Mouse (Mus musculus) CH12.LX (cell line): ENCODE data around the gene Dido1. TPM values are rescaled to one million over a fixed set of nuclear protein-coding genes. Genes with fewer than 3 reads are reported as not detected.

Experiments
- DNase-seq: peaks from one replicate; pipeline ENCODE4 v3.0.0-alpha.2; 2013; ENCODE audit errors: extremely low read depth
- H3K27ac ChIP-seq: 2 replicates; pipeline ENCODE4 v1.5.1; 2012; ENCODE audit warnings: low read depth, mild to moderate bottlenecking, control low read depth, moderate library complexity; ENCODE audit not compliant: insufficient read depth
- H3K27me3 ChIP-seq: replicated peaks from 2 replicates; pipeline ENCODE3; 2012; ENCODE audit warnings: inconsistent platforms
- H3K36me3 ChIP-seq, 2 experiments: replicated peaks in 1 of 2; 2 replicates each; pipeline versions ENCODE3 to v1.6.1; 2012; ENCODE audit warnings: inconsistent platforms in 1 of 2, low read length in 1 of 2, mild to moderate bottlenecking in 1 of 2, mixed read lengths in 1 of 2, moderate library complexity in 1 of 2; ENCODE audit not compliant: control insufficient read depth in 1 of 2, insufficient read depth in 1 of 2
- H3K4me1 ChIP-seq, 2 experiments: 2 replicates each; pipeline ENCODE4 v1.6.1; 2012; ENCODE audit warnings: inconsistent platforms in 1 of 2, moderate library complexity in 1 of 2; ENCODE audit not compliant: insufficient read depth in 2 of 2, control insufficient read depth in 1 of 2
- H3K4me2 ChIP-seq: 2 replicates; pipeline ENCODE4 v1.6.1; 2012; ENCODE audit warnings: low read depth, mild to moderate bottlenecking, control low read depth; ENCODE audit not compliant: poor library complexity, insufficient read depth, severe bottlenecking
- H3K4me3 ChIP-seq, 3 experiments: fragments of 150-350 bp in 1 of 3; sonication (generic) in 1 of 3; replicated peaks in 1 of 3; 2 replicates each; pipeline versions ENCODE3 to v1.5.1; 2011 to 2012; ENCODE audit warnings: low read depth in 2 of 3, low read length in 2 of 3, mild to moderate bottlenecking in 2 of 3, moderate library complexity in 2 of 3, control low read depth in 1 of 3, improper control_type of control experiment in 1 of 3, inconsistent platforms in 1 of 3, mixed read lengths in 1 of 3; ENCODE audit not compliant: poor library complexity in 1 of 3
- H3K79me2 ChIP-seq: replicated peaks from 2 replicates; pipeline ENCODE4 v1.6.1; 2012; ENCODE audit warnings: mild to moderate bottlenecking, moderate library complexity; ENCODE audit not compliant: control insufficient read depth, poor library complexity, insufficient read depth, severe bottlenecking; ENCODE audit errors: extremely low read depth
- H3K9ac ChIP-seq: 2 replicates; pipeline ENCODE4 v1.6.1; 2012; ENCODE audit warnings: low read depth, mild to moderate bottlenecking, control low read depth, moderate library complexity; ENCODE audit not compliant: insufficient read depth
- H3K9me3 ChIP-seq: replicated peaks from 2 replicates; pipeline ENCODE3; 2012; ENCODE audit warnings: low read length, inconsistent platforms, mixed read lengths
- BHLHE40 ChIP-seq: IDR thresholded peaks from 2 replicates; pipeline ENCODE4 v1.6.1; 2011; ENCODE audit warnings: mild to moderate bottlenecking, low read depth, low read length, improper control_type of control experiment
- CHD1 ChIP-seq: IDR thresholded peaks from 2 replicates; pipeline ENCODE4 v1.6.1; 2012; ENCODE audit warnings: low read depth, low read length, improper control_type of control experiment, inconsistent platforms
- CHD2 ChIP-seq: IDR thresholded peaks from 2 replicates; pipeline ENCODE4 v1.6.1; 2011; ENCODE audit warnings: low read length, improper control_type of control experiment
- CTCF ChIP-seq, 2 experiments: IDR thresholded peaks in 1 of 2; conservative IDR thresholded peaks in 1 of 2; 2 replicates each; pipeline ENCODE4 v1.5.1; 2011 to 2012; ENCODE audit warnings: low read depth in 2 of 2, low read length in 2 of 2, improper control_type of control experiment in 1 of 2, inconsistent platforms in 1 of 2, mild to moderate bottlenecking in 1 of 2, moderate library complexity in 1 of 2
- E2F4 ChIP-seq: IDR thresholded peaks from 2 replicates; pipeline ENCODE4 v1.6.1; 2011; ENCODE audit warnings: low read depth, low read length, improper control_type of control experiment; ENCODE audit not compliant: insufficient replicate concordance
- ELF1 ChIP-seq: IDR thresholded peaks from 2 replicates; pipeline ENCODE4 v1.6.1; 2014; ENCODE audit warnings: low read depth, mild to moderate bottlenecking, inconsistent platforms, low read length, improper control_type of control experiment
- EP300 ChIP-seq: IDR thresholded peaks from 2 replicates; pipeline ENCODE4 v1.6.1; 2011; ENCODE audit warnings: low read length, improper control_type of control experiment
- ETS1 ChIP-seq: conservative IDR thresholded peaks from 2 replicates; pipeline ENCODE4 v1.6.1; 2012; ENCODE audit warnings: low read depth, mild to moderate bottlenecking, inconsistent platforms, low read length, improper control_type of control experiment, moderate library complexity
- GABPA ChIP-seq: IDR thresholded peaks from 2 replicates; pipeline ENCODE4 v1.6.1; 2012; ENCODE audit warnings: low read depth, low read length, improper control_type of control experiment, inconsistent platforms; ENCODE audit not compliant: insufficient replicate concordance
- HCFC1 ChIP-seq: IDR thresholded peaks from 2 replicates; pipeline ENCODE4 v1.6.1; 2012; ENCODE audit warnings: low read depth, mild to moderate bottlenecking, inconsistent platforms, low read length, improper control_type of control experiment
- IRF4 ChIP-seq: IDR thresholded peaks from 2 replicates; pipeline ENCODE4 v1.6.1; 2014; ENCODE audit warnings: low read depth, mild to moderate bottlenecking, inconsistent platforms, low read length, improper control_type of control experiment
- JUN ChIP-seq: IDR thresholded peaks from 2 replicates; pipeline ENCODE4 v1.6.1; 2011; ENCODE audit warnings: low read depth, mild to moderate bottlenecking, low read length, improper control_type of control experiment, moderate library complexity; ENCODE audit not compliant: insufficient read depth
- JUND ChIP-seq: conservative IDR thresholded peaks from 2 replicates; pipeline ENCODE4 v1.6.1; 2011; ENCODE audit warnings: low read depth, low read length, improper control_type of control experiment
- KAT2A ChIP-seq: IDR thresholded peaks from 2 replicates; pipeline ENCODE4 v1.6.1; 2012; ENCODE audit warnings: low read length, improper control_type of control experiment, inconsistent platforms; ENCODE audit not compliant: insufficient replicate concordance
- MAFK ChIP-seq: IDR thresholded peaks from 2 replicates; pipeline ENCODE4 v1.6.1; 2011; ENCODE audit warnings: low read length, improper control_type of control experiment; ENCODE audit not compliant: insufficient replicate concordance
- MAX ChIP-seq: IDR thresholded peaks from 2 replicates; pipeline ENCODE4 v1.6.1; 2011; ENCODE audit warnings: low read length, improper control_type of control experiment
- MAZ ChIP-seq: IDR thresholded peaks from 2 replicates; pipeline ENCODE4 v1.6.1; 2012; ENCODE audit warnings: low read depth, mild to moderate bottlenecking, inconsistent platforms, low read length, improper control_type of control experiment, moderate library complexity
- MEF2A ChIP-seq: IDR thresholded peaks from 2 replicates; pipeline ENCODE4 v1.6.1; 2014; ENCODE audit warnings: low read depth, mild to moderate bottlenecking, inconsistent platforms, low read length, improper control_type of control experiment, borderline replicate concordance
- MXI1 ChIP-seq: IDR thresholded peaks from 2 replicates; pipeline ENCODE4 v1.6.1; 2011; ENCODE audit warnings: mild to moderate bottlenecking, low read depth, low read length, improper control_type of control experiment
- MYC ChIP-seq: IDR thresholded peaks from 2 replicates; pipeline ENCODE4 v1.6.1; 2011; ENCODE audit warnings: low read depth, mild to moderate bottlenecking, improper control_type of control experiment, low read length
- NELFE ChIP-seq: IDR thresholded peaks from 2 replicates; pipeline ENCODE4 v1.6.1; 2011; ENCODE audit warnings: low read depth, low read length, improper control_type of control experiment
- NRF1 ChIP-seq: IDR thresholded peaks from 2 replicates; pipeline ENCODE4 v1.6.1; 2014; ENCODE audit warnings: low read depth, mild to moderate bottlenecking, inconsistent platforms, low read length, improper control_type of control experiment, moderate library complexity
- PAX5 ChIP-seq: IDR thresholded peaks from 2 replicates; pipeline ENCODE4 v1.6.1; 2012; ENCODE audit warnings: low read length, inconsistent platforms, mixed read lengths
- POLR2A ChIP-seq: IDR thresholded peaks from 2 replicates; pipeline ENCODE4 v1.6.1; 2011; ENCODE audit warnings: low read depth, mild to moderate bottlenecking, improper control_type of control experiment, low read length
- POLR2AphosphoS2 ChIP-seq: IDR thresholded peaks from 2 replicates; pipeline ENCODE4 v1.6.1; 2011; ENCODE audit warnings: low read depth, low read length, improper control_type of control experiment
- RAD21 ChIP-seq: IDR thresholded peaks from 2 replicates; pipeline ENCODE4 v1.6.1; 2011; ENCODE audit warnings: low read depth, mild to moderate bottlenecking, low read length, improper control_type of control experiment, moderate library complexity
- RCOR1 ChIP-seq: conservative IDR thresholded peaks from 2 replicates; pipeline ENCODE4 v1.6.1; 2012; ENCODE audit warnings: low read depth, mild to moderate bottlenecking, inconsistent platforms, low read length, improper control_type of control experiment
- SIN3A ChIP-seq: IDR thresholded peaks from 2 replicates; pipeline ENCODE4 v1.6.1; 2012; ENCODE audit warnings: low read length, improper control_type of control experiment, inconsistent platforms
- SMC3 ChIP-seq: IDR thresholded peaks from 2 replicates; pipeline ENCODE4 v1.6.1; 2011; ENCODE audit warnings: low read depth, low read length, improper control_type of control experiment
- TBP ChIP-seq: conservative IDR thresholded peaks from 2 replicates; pipeline ENCODE4 v1.6.1; 2011; ENCODE audit warnings: low read depth, low read length, improper control_type of control experiment
- TCF12 ChIP-seq: IDR thresholded peaks from 2 replicates; pipeline ENCODE4 v1.6.1; 2014; ENCODE audit warnings: low read depth, mild to moderate bottlenecking, inconsistent platforms, low read length, improper control_type of control experiment
- UBTF ChIP-seq: IDR thresholded peaks from 2 replicates; pipeline ENCODE4 v1.6.1; 2012; ENCODE audit warnings: low read depth, mild to moderate bottlenecking, inconsistent platforms, low read length, improper control_type of control experiment, moderate library complexity
- USF1 ChIP-seq: IDR thresholded peaks from 2 replicates; pipeline ENCODE4 v1.6.1; 2014; ENCODE audit warnings: low read depth, mild to moderate bottlenecking, inconsistent platforms, low read length, improper control_type of control experiment
- USF2 ChIP-seq: conservative IDR thresholded peaks from 2 replicates; pipeline ENCODE4 v1.6.1; 2011; ENCODE audit warnings: low read depth, low read length, improper control_type of control experiment
- ZC3H11A ChIP-seq: IDR thresholded peaks from 2 replicates; pipeline ENCODE4 v1.6.1; 2012; ENCODE audit warnings: low read depth, mild to moderate bottlenecking, inconsistent platforms, low read length, improper control_type of control experiment
- ZKSCAN1 ChIP-seq: IDR thresholded peaks from 2 replicates; pipeline ENCODE4 v1.6.1; 2012; ENCODE audit warnings: low read depth, inconsistent platforms, low read length, improper control_type of control experiment, borderline replicate concordance
- ZMIZ1 ChIP-seq: IDR thresholded peaks from 2 replicates; pipeline ENCODE4 v1.6.1; 2012; ENCODE audit warnings: low read depth, mild to moderate bottlenecking, inconsistent platforms, low read length, improper control_type of control experiment
- ZNF384 ChIP-seq: IDR thresholded peaks from 2 replicates; pipeline ENCODE4 v1.6.1; 2012; ENCODE audit warnings: low read depth, low read length, improper control_type of control experiment, inconsistent platforms
- dilution Hi-C: fragments of 300-500 bp; cut with MboI; formaldehyde crosslinking; loops from 2 replicates; pipeline ENCODE4 v1.14.3; 2020; ENCODE audit warnings: low sequenced_read_pairs; ENCODE audit not compliant: extremely low pct_unique_long_range_greater_than_20kb, extremely low pct_ligation_motif_present
- in situ Hi-C: fragments of 300-500 bp; cut with MboI; formaldehyde crosslinking; loops from 3 replicates; pipeline ENCODE4 v1.14.3; 2019; ENCODE audit warnings: low sequenced_read_pairs, low pct_ligation_motif_present, low pct_unique_long_range_greater_than_20kb, mixed read lengths
- polyA plus RNA-seq: library from polyadenylated mRNA; unstranded; fragments of >175 nt; gene quantifications from 2 replicates; pipeline ENCODE4 v1.2.1, GENCODE M21; 2012; ENCODE audit warnings: low read depth; ENCODE audit not compliant: insufficient read length
- total RNA-seq, 2 experiments: library from RNA; depleted of rRNA; stranded (reverse); fragments of 300-350 nt in 1 of 2; fragments of >200 nt in 1 of 2; gene quantifications; 2 replicates each; pipeline ENCODE4 v1.2.3; 2012 to 2014

Dido1 gene
- total and polyA plus RNA-seq, 3 experiments: 16.4 to 25.0 (median 24.9) TPM

GRCm38 (mm10) chr2:180724585-180725413 lies 15.0 kb upstream of the Dido1 start, which contains the start of gene Slc17a9:
Gene Slc17a9, plus strand, starts transcription at chr2:180725263.
- peak; percentile 92 for DNase-seq
- Histone ChIP-seq H3K4me1 (peaks cover 16 to 48% of the 10 kb centered on the region in 2 experiments), H3K4me2 (peak within 1 kb of the TSS; percentile 74), H3K9ac (peak within 1 kb of the TSS; percentile 58), H3K4me3 (peak within 1 kb of the TSS; percentile 61 to 84 (median 62)), H3K79me2 (peaks cover 7% of the 10 kb centered on the region), H3K27me3 (no peaks in the 10 kb centered on the region), H3K27ac (peak within 1 kb of the TSS; percentile 65), H3K9me3 (no peaks in the 10 kb centered on the region), H3K36me3 (peaks cover 21 to 57% of the 10 kb centered on the region in 2 experiments)
- in situ Hi-C loops: loop anchor here (25.0 kb wide), 1 partner anchor 638 kb away; the partner anchor contains the start of genes Arfrp1 and Zgpat
- TF ChIP-seq MAX: peak; percentile 94
- no peak for TF ChIP-seq E2F4
- TF ChIP-seq TBP: no peak
- TF ChIP-seq SIN3A: peak; percentile 86; the same call in 1 of the 2 replicates
- TF ChIP-seq CHD2: peak; percentile 85
- TF ChIP-seq ZKSCAN1: no peak
- no peak for TF ChIP-seq USF2
- peak; percentile 48 for TF ChIP-seq TCF12
- TF ChIP-seq HCFC1: peak; percentile 36; the same call in 1 of the 2 replicates
- TF ChIP-seq POLR2AphosphoS2: peak; percentile 94
- no peak for TF ChIP-seq PAX5
- TF ChIP-seq ZNF384: no peak
- no peak for TF ChIP-seq ZC3H11A
- no peak for TF ChIP-seq CHD1
- TF ChIP-seq MYC: peak; percentile 90
- no peak for TF ChIP-seq GABPA
- no peak for TF ChIP-seq NRF1
- TF ChIP-seq JUND: no peak
- no peak for TF ChIP-seq JUN
- TF ChIP-seq USF1: peak; percentile 49; the same call in 1 of the 2 replicates
- TF ChIP-seq SMC3: no peak
- peak; percentile 77 for TF ChIP-seq POLR2A
- no peak for TF ChIP-seq KAT2A
- no peak for TF ChIP-seq MAFK
- peak; percentile 70 for TF ChIP-seq IRF4
- peak; percentile 90 for TF ChIP-seq BHLHE40
- peak; percentile 97 for TF ChIP-seq MXI1
- TF ChIP-seq RAD21: no peak
- no peak for TF ChIP-seq UBTF
- TF ChIP-seq ZMIZ1: no peak
- 0 out of 2 replicates have a peak, but pooled peaks have one; percentile 8 for TF ChIP-seq RCOR1
- peak; percentile 75; the same call in 1 of the 2 replicates for TF ChIP-seq MAZ
- 0 out of 2 replicates have a peak, but pooled peaks have one; percentile 47 for TF ChIP-seq EP300
- TF ChIP-seq ELF1: peak; percentile 84
- TF ChIP-seq CTCF (conservative IDR thresholded peaks at IDR 0.05 in 1 of 2, IDR thresholded peaks at IDR 0.05 in 1 of 2; ENCODE audit: low read depth in 2 of 2, low read length in 2 of 2): no peak
- TF ChIP-seq ETS1: peak; percentile 86
- peak; percentile 98 for TF ChIP-seq MEF2A
- peak; percentile 61; the same call in 1 of the 2 replicates for TF ChIP-seq NELFE
- dilution Hi-C loops: no loop called here
